Mouse (Mus musculus): ENCODE measurements around the gene Tspan18.

DNA sequence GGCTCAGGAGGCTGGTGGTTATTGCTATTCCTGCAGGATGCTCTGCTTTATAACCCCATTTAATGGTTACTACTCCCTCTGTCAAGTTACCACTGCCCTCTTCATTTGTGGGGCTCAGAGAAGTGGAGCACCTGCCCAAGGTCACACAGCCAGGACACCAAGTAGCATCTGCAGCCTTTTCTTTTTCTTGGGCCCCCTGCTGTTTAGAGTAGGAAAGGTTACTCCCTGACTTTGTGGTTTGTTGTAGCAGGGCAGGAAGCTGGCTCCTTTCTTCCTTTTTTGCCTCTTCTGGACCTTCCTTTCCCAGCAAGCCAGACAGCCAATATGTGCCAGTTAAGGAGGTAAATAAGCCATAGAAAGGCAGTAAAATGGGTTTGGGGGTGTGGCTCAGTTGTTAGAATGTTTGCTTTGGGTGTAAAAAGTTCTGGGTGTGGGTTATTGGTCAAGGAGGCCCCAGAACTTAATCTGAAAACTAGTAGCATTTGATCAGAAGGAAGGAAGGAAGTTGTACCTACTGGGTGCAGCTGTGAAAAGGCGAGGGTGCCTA, 179.7 kb downstream of the Tspan18 start:
- TF ChIP-seq POLR2A (IDR thresholded peaks at IDR 0.05; ENCODE audit: insufficient read depth, low read depth, low read length), result no peak
- TF ChIP-seq CTCF (IDR thresholded peaks at IDR 0.05), result peak; percentile 38

Data from heart, adult 2 months (tissue).